Mouse (Mus musculus): ENCODE data around the gene Bicd1. TPM values are rescaled to one million over a fixed set of nuclear protein-coding genes. Genes with fewer than 3 reads are reported as not detected.
"Not testable (repeated sequence)": the region's sequence is repeated elsewhere in the genome, so short reads cannot be mapped to it uniquely, and the experiment has no call there.

Gene Bicd1
- 29.5 and 32.9 TPM in 2 replicates for polyA plus RNA-seq (2016; fragmentation: Nextera tagmentation; extraction: Ambion mirVana)

DNA sequence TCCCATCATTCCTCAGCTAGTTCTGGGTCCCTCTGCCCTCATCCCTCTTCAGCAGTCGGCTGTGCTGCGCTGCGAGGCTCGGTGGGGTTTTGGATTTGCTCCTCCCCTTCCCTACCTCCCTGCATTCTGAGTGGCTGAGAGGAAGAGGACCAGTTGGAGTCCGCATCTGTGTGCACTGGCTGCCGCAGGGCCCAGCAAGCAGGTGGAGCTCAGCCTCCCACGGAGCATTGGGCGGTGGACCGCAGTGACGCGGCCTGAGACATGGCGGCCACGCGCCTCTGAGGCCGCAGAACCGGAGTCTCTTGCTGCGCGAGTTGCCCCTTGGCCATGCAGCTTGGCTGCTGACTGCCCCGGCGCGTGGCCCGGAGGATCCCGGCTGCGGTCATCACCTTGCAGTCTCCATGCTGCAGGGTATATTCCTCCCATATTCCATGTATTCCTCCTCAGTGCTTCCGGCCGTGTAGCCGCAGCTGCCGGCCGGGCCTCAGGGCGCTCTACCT lies at the start of gene Bicd1:
Gene Bicd1 (plus strand): TSS at position 54 of the 500 bp plus-strand sequence.
- Histone ChIP-seq H3K27me3 (no peaks in the 10 kb centered on the region), H3K36me3 (no peaks in the 10 kb centered on the region), H3K9me3 (no peaks in the 10 kb centered on the region), H3K4me3 (peak within 1 kb of the TSS; percentile 79), H3K9ac (replicated peaks) (peak within 1 kb of the TSS; percentile 73), H3K4me2 (replicated peaks) (peak within 1 kb of the TSS; percentile 71), H3K27ac (replicated peaks) (peak within 1 kb of the TSS; percentile 94), H3K4me1 (peaks cover 9% of the 10 kb centered on the region; the same call in 1 of the 2 replicates)
- under 1% methylated on average over 29 of the region's 30 CpGs for WGBS
- ATAC-seq (ENCODE audit: low FRiP score, low read depth): peak; percentile 100

DNA sequence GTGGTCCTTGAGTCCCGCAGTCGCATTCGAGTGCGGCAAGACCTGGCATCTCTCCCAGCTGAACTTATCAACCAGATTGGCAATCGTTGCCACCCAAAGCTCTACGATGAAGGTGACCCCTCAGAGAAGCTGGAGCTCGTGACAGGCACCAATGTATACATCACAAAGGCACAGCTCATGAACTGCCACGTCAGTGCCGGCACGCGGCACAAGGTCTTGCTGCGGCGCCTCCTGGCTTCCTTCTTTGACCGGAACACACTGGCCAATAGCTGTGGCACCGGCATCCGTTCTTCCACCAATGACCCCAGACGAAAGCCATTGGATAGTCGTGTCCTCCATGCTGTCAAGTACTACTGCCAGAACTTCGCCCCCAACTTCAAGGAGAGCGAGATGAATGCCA lies 46.2 kb upstream of the Bicd1 start:
- not testable (repeated sequence) for H3K4me2 ChIP-seq (replicated peaks); H3K27me3 ChIP-seq; H3K4me1 ChIP-seq; H3K9me3 ChIP-seq; H3K9ac ChIP-seq (replicated peaks); ATAC-seq (ENCODE audit: low FRiP score, low read depth); H3K27ac ChIP-seq (replicated peaks); H3K36me3 ChIP-seq; H3K4me3 ChIP-seq
- WGBS: 97% methylated on average over 20 of the region's 20 CpGs

DNA sequence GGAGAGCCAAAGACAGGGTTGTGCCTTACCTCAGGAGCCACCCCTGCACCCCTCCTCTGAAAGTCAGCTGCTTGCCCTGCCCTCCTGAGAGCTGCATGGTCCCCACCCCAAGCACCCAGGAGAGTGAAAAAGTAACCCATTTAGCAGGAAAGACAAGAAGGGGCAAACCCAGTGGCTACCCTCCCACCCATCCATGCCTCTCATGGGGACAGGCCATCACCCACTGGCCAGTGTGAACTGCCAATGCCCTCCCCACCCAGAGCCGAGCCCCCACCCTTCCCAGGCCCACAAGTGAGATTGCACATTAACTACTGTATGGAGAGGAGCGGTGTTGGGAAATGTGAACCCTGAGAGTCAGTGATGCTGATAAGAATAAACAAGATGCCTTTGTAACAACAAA lies 42.7 kb upstream of the Bicd1 start:
- not testable (repeated sequence) for ATAC-seq (ENCODE audit: low FRiP score, low read depth); H3K9me3 ChIP-seq; H3K36me3 ChIP-seq; H3K27me3 ChIP-seq; H3K4me3 ChIP-seq; H3K4me1 ChIP-seq; H3K4me2 ChIP-seq (replicated peaks); H3K27ac ChIP-seq (replicated peaks); H3K9ac ChIP-seq (replicated peaks)
- WGBS: 92% methylated on average over 2 of the region's 2 CpGs

DNA sequence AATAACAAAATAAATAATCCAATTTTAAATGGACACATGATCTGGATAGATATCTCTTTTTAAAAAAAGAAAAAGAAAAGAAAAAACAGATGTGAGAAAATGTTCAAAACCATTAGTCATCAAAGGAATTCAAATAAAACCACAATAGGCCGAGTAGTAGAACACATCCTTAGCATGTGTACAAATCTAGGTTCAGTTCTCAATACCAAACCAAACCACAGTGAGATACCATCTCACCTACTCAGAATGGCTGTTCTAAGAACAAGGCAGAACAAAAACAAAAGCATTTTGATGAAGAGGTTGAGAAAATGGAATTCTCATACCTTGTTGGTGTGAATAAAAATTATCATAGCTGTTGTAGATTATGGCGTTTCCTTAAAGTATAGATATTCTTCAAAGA lies 42.3 kb upstream of the Bicd1 start:
- WGBS: 90% methylated on average over 2 of the region's 2 CpGs

DNA sequence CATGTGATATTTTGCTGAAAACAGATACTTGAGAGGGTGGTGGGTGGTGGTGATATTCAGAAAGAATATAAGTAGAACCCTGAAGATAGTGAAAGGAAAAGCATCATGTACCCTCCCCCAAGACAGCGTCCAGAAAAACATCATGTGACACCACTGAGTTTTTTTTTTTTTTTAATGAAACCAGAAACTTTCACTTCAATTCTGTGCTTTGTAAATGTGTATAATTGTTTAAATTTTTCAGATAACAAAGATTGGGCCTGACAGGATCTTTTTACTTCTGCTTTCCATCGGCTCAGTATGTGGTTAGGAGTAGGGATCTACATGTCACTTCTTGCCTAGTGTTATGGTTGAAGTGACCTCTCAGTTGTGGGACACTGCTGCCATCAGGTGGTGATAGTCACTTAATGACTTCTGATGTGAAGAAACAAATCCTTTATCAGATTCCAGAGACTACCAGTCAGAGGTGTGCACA lies 33.7 kb upstream of the Bicd1 start:
- H3K4me3 ChIP-seq: no peak overlapping the region
- WGBS: 63% methylated on average over 2 of the region's 2 CpGs
- ATAC-seq (ENCODE audit: low FRiP score, low read depth): 0 out of 2 replicates have a peak, but pooled peaks have one; percentile 52
- no peak overlapping the region for H3K27ac ChIP-seq (replicated peaks)
- no peaks in the 10 kb centered on the region for H3K27me3 ChIP-seq
- no peaks in the 10 kb centered on the region for H3K36me3 ChIP-seq
- no peaks in the 10 kb centered on the region for H3K4me1 ChIP-seq
- H3K4me2 ChIP-seq (replicated peaks): no peak overlapping the region
- no peak overlapping the region for H3K9ac ChIP-seq (replicated peaks)
- H3K9me3 ChIP-seq: no peaks in the 10 kb centered on the region

More for the DNA sequence above, 42.3 kb upstream of the Bicd1 start:
- Histone ChIP-seq H3K36me3 (no peaks in the 10 kb centered on the region), H3K4me3 (no peak overlapping the region), H3K9me3 (no peaks in the 10 kb centered on the region), H3K4me1 (no peaks in the 10 kb centered on the region), H3K27me3 (no peaks in the 10 kb centered on the region), H3K27ac (replicated peaks) (no peak overlapping the region), H3K9ac (replicated peaks) (no peak overlapping the region), H3K4me2 (replicated peaks) (no peak overlapping the region)
- no peak for ATAC-seq (ENCODE audit: low FRiP score, low read depth)

DNA sequence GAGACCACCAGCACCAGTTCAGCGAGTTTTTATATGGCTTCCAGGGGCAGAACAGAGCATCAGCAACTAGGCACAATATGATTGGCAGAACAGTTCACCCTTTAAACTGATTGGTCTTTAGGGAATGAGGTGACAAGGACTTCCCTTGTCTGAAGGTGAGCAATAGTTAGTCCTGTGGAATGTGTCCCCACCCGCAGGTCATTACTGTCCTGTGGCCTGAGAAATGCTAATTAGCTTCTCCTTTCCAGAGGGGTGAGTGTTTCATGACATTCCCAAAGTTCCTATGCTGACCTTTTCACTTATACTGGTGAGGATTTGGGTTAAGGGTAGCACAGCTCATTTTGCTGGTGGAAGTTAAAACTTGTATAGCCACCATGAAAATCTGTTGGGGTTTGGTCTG lies 25.2 kb upstream of the Bicd1 start:
- H3K4me1 ChIP-seq: no peaks in the 10 kb centered on the region
- no peaks in the 10 kb centered on the region for H3K27me3 ChIP-seq
- H3K4me3 ChIP-seq: no peak overlapping the region
- H3K36me3 ChIP-seq: no peaks in the 10 kb centered on the region
- ATAC-seq (ENCODE audit: low FRiP score, low read depth): no peak
- no peak overlapping the region for H3K4me2 ChIP-seq (replicated peaks)
- 77% methylated on average over 2 of the region's 2 CpGs for WGBS
- no peak overlapping the region for H3K9ac ChIP-seq (replicated peaks)
- H3K9me3 ChIP-seq: no peaks in the 10 kb centered on the region
- H3K27ac ChIP-seq (replicated peaks): no peak overlapping the region

DNA sequence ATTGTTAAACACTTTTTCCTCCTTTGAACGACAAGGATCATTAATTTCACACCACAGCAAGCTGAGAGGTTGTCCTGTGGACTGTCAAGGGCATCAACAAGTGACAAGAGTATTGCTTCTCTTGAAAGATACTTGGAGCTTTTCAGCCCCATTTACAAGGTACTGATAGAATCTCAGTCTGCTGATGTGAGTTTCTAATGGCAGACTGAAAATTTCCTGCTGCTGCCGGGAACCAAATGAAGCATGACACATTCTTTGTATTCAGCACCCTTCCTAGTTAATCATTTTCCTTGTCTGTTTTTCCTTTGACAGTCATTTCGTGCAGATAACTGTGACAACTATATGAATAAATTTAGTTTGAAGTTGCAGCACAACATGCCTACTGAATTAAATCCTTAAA lies 22.3 kb upstream of the Bicd1 start:
- Histone ChIP-seq H3K9ac (replicated peaks) (no peak overlapping the region), H3K9me3 (no peaks in the 10 kb centered on the region), H3K4me3 (no peak overlapping the region), H3K27ac (replicated peaks) (no peak overlapping the region), H3K27me3 (no peaks in the 10 kb centered on the region), H3K4me2 (replicated peaks) (no peak overlapping the region), H3K36me3 (no peaks in the 10 kb centered on the region), H3K4me1 (no peaks in the 10 kb centered on the region)
- 55% methylated on average over 3 of the region's 3 CpGs for WGBS
- no peak for ATAC-seq (ENCODE audit: low FRiP score, low read depth)

DNA sequence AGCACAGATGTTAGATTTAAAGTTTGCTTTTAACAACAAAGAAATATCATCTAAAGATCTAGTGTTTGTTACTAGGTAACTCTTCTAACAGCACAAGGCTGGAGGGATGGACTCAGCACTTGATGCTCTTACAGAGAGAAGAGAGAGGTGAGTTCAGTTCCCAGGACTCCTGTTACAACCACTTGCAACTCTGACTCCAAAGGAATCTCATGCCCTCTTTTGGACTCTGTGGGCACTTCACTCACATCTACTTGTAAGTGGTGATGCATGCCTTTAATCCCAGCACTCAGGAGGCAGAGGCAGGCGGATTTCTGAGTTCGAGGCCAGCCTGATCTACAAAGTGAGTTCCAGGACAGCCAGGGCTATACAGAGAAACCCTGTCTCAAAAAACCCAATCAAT lies 19.1 kb upstream of the Bicd1 start:
- not testable (repeated sequence) for H3K4me1 ChIP-seq; H3K4me2 ChIP-seq (replicated peaks); H3K4me3 ChIP-seq; H3K9ac ChIP-seq (replicated peaks); H3K27ac ChIP-seq (replicated peaks); ATAC-seq (ENCODE audit: low FRiP score, low read depth); H3K36me3 ChIP-seq; H3K9me3 ChIP-seq; H3K27me3 ChIP-seq
- 83% methylated on average over 2 of the region's 2 CpGs for WGBS

DNA sequence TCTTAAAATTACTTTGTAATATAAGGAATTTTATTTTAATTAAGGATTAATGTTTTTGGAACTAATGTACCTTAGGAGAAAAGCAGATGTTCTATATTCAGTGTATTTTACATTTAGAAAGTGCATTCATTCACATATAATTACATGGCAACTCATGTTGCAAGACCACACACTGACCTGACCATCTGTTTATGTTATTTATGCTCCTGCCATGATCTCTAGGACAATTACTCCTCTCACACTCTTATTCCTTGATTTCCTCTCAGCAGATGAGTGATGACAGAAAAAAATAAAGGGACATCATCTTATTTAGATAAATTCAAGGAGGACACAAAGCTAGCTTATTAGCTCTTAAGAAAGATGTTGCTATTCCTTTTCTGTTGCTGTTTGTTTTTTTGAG lies 9.3 kb upstream of the Bicd1 start:
- H3K4me1 ChIP-seq: no peaks in the 10 kb centered on the region

DNA sequence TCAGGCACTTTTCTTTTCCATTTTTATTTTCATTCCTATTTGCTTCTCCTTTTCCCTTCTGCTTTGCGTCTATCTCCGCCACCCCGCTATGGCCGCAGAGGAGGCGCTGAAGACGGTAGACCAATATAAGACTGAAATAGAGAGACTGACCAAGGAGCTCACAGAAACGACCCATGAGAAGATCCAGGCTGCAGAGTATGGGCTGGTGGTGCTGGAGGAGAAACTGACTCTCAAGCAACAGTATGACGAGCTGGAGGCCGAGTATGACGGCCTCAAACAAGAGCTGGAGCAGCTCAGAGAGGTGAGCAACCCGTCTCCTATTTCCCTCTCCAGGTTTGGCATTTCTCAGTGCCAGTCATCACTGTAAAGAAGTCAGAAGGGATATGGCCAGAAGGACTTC lies 655 bp downstream of the Bicd1 start:
- peak overlapping the region; percentile 94 for H3K27ac ChIP-seq (replicated peaks)
- peak; percentile 25; the same call in 1 of the 2 replicates for ATAC-seq (ENCODE audit: low FRiP score, low read depth)
- H3K36me3 ChIP-seq: no peaks in the 10 kb centered on the region
- peak overlapping the region; percentile 71 for H3K4me2 ChIP-seq (replicated peaks)
- peak overlapping the region; percentile 79 for H3K4me3 ChIP-seq
- no peaks in the 10 kb centered on the region for H3K9me3 ChIP-seq
- no peaks in the 10 kb centered on the region for H3K27me3 ChIP-seq
- peak overlapping the region; percentile 73 for H3K9ac ChIP-seq (replicated peaks)
- H3K4me1 ChIP-seq: peaks cover 9% of the 10 kb centered on the region; the same call in 1 of the 2 replicates
- under 1% methylated on average over 11 of the region's 11 CpGs for WGBS

More for the DNA sequence above, 9.3 kb upstream of the Bicd1 start:
- Histone ChIP-seq H3K27ac (replicated peaks) (no peak overlapping the region), H3K9ac (replicated peaks) (no peak overlapping the region), H3K4me3 (no peak overlapping the region), H3K9me3 (no peaks in the 10 kb centered on the region), H3K27me3 (no peaks in the 10 kb centered on the region), H3K36me3 (no peaks in the 10 kb centered on the region), H3K4me2 (replicated peaks) (no peak overlapping the region)
- no peak for ATAC-seq (ENCODE audit: low FRiP score, low read depth)

DNA sequence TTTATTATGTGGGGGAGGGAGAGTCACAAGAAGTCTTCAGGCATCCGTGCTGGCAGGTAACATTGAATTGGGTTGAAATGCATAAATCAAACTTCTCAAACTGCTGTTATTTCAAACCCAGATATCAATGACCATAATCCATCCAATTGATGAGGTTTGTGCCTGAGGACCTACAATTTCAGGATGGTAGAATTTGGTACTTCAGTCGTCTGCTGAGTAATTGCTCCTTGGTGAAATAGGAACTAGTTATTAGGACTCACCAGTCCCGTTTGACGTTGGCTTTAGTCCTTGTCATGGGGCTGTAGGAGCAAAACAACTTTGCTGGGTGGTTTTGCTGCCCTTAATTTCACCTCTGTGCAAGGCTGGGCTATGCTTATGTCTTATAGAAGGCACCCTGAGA lies 1.2 kb downstream of the Bicd1 start:
- WGBS: 11% methylated on average over 4 of the region's 4 CpGs
- Histone ChIP-seq H3K36me3 (no peaks in the 10 kb centered on the region), H3K4me2 (replicated peaks) (peak overlapping the region; percentile 71), H3K27ac (replicated peaks) (no peak overlapping the region; the same call in 1 of the 2 replicates), H3K4me3 (peak overlapping the region; percentile 79), H3K9me3 (no peaks in the 10 kb centered on the region), H3K4me1 (peaks cover 9% of the 10 kb centered on the region; the same call in 1 of the 2 replicates), H3K9ac (replicated peaks) (peak overlapping the region; percentile 73), H3K27me3 (no peaks in the 10 kb centered on the region)
- ATAC-seq (ENCODE audit: low FRiP score, low read depth): no peak

DNA sequence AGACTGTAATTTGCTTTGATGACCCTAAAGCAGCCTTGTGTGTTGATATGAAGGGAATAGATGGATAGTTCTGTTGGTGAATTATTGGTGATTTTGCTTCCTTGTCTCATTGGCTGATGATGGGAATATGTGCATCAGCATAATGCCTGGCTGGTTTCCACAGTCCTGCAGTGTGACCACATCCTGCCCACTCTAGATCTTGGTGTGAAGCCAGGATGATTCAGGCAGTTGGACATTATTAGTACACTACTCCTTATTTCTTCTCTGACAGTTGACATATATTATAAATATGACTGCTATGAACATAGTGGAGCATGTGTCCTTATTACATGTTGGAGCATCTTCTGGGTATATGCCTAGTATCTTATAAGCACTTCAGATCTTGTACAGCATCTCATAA lies 4.6 kb downstream of the Bicd1 start:
- Histone ChIP-seq H3K4me2 (replicated peaks) (no peak overlapping the region), H3K4me3 (no peak overlapping the region), H3K4me1 (peaks cover 9% of the 10 kb centered on the region; the same call in 1 of the 2 replicates), H3K9me3 (no peaks in the 10 kb centered on the region), H3K27me3 (no peaks in the 10 kb centered on the region), H3K9ac (replicated peaks) (no peak overlapping the region), H3K27ac (replicated peaks) (no peak overlapping the region), H3K36me3 (no peaks in the 10 kb centered on the region)
- no peak for ATAC-seq (ENCODE audit: low FRiP score, low read depth)

DNA sequence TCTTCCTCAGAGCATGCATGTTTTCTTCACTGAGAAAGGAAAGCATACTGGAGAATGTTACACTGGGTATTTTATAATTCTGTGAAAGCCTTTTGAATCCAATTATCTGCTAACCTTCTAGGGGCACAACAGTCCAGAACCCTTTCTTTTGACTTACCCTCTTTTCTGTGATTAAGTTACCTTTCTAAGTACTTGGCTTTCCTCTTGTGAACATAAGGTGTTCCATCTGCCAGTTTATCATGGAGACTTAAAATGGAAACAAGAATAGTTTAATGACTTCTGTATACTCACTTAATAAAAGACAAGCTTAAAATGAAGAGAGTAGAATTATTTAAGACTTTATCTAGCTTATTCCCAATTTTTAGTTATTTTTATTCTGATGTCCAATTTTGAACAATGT lies 16.1 kb downstream of the Bicd1 start:
- Histone ChIP-seq H3K27ac (replicated peaks) (no peak overlapping the region), H3K9me3 (no peaks in the 10 kb centered on the region), H3K4me1 (no peaks in the 10 kb centered on the region), H3K36me3 (no peaks in the 10 kb centered on the region), H3K4me2 (replicated peaks) (no peak overlapping the region), H3K9ac (replicated peaks) (no peak overlapping the region), H3K27me3 (no peaks in the 10 kb centered on the region), H3K4me3 (no peak overlapping the region)
- ATAC-seq (ENCODE audit: low FRiP score, low read depth): no peak

Data from midbrain, embryonic 12.5 days (tissue).